Mouse (Mus musculus) neural tube, embryonic 12.5 days (tissue): Measurements from ENCODE around the gene Med12. TPM values are rescaled to one million over a fixed set of nuclear protein-coding genes. Genes with fewer than 3 reads are reported as not detected.
"Not testable (repeated sequence)": the region's sequence is repeated elsewhere in the genome, so short reads cannot be mapped to it uniquely, and the experiment has no call there.

Source experiments
- ATAC-seq: fragments of 200-750 bp; cut with Nextera tagmentation; 2 replicates; pipeline ENCODE4 v1.8.0; 2017; ENCODE audit warnings: low read depth, mild to moderate bottlenecking, moderate TSS enrichment, moderate library complexity; ENCODE audit not compliant: low FRiP score
- H3K27ac ChIP-seq: fragments of 300-500 bp; sonication (generic); 2 replicates; pipeline ENCODE4 v1.5.1; 2016
- H3K27me3 ChIP-seq: fragments of 300-500 bp; sonication (generic); replicated peaks from 2 replicates; pipeline ENCODE4 v1.6.1; 2016; ENCODE audit warnings: mild to moderate bottlenecking
- H3K36me3 ChIP-seq: fragments of 300-500 bp; sonication (generic); 2 replicates; pipeline ENCODE4 v1.6.1; 2016; ENCODE audit warnings: mild to moderate bottlenecking
- H3K4me1 ChIP-seq: fragments of 300-500 bp; sonication (generic); 2 replicates; pipeline ENCODE4 v1.6.1; 2016
- H3K4me2 ChIP-seq: fragments of 300-500 bp; sonication (generic); replicated peaks from 2 replicates; pipeline ENCODE4 v1.6.1; 2016; ENCODE audit warnings: mild to moderate bottlenecking
- H3K4me3 ChIP-seq: fragments of 300-500 bp; sonication (generic); 2 replicates; pipeline ENCODE4 v1.5.1; 2016
- H3K9ac ChIP-seq: fragments of 300-500 bp; sonication (generic); 2 replicates; pipeline ENCODE4 v1.6.1; 2016; ENCODE audit warnings: mild to moderate bottlenecking
- H3K9me3 ChIP-seq: fragments of 300-500 bp; sonication (generic); 2 replicates; pipeline ENCODE4 v1.6.1; 2016; ENCODE audit warnings: mild to moderate bottlenecking
- WGBS: fragments of 180-500 bp; shearing (Covaris S2); methylation state at CpG from one replicate; pipeline ENCODE4 v1.1.7; 2016; 5-methylcytosine and 5-hydroxymethylcytosine counted together
- polyA plus RNA-seq: library from polyadenylated mRNA; unstranded; fragments of >200 nt; fragmentation: Nextera tagmentation; extraction: Ambion mirVana; gene quantifications from 2 replicates; pipeline ENCODE4 v1.2.1, GENCODE M21; 2016

Gene Med12
- polyA plus RNA-seq, 1 experiment from 2014 or later, result 40.2 TPM

- H3K9me3 ChIP-seq, result no peaks in the 10 kb centered on the region
- H3K27me3 ChIP-seq, result 0 out of 2 replicates have a peak, but pooled peaks cover 3% of the 10 kb centered on the region
- peaks cover 7% of the 10 kb centered on the region; the same call in 1 of the 2 replicates for H3K36me3 ChIP-seq
- 93% methylated on average over 5 of the region's 5 CpGs for WGBS
- H3K4me2 ChIP-seq, result no peak overlapping the region
- no peak overlapping the region for H3K4me3 ChIP-seq
- ATAC-seq, result no peak
- peaks cover 2% of the 10 kb centered on the region; the same call in 1 of the 2 replicates for H3K4me1 ChIP-seq
- H3K27ac ChIP-seq, result no peak overlapping the region
- no peak overlapping the region for H3K9ac ChIP-seq
These were observed 35.5 kb downstream of the Med12 start for GRCm38 (mm10) chrX:101309299-101309698.

GRCm38 (mm10) chrX:101313625-101314359 is 40.0 kb downstream of the Med12 start:
- H3K9me3 ChIP-seq, result no peaks in the 10 kb centered on the region
- ATAC-seq, result 0 out of 2 replicates have a peak, but pooled peaks have one; percentile 7
- no peaks in the 10 kb centered on the region for H3K27me3 ChIP-seq
- H3K4me1 ChIP-seq, result peaks cover 2% of the 10 kb centered on the region; the same call in 1 of the 2 replicates
- no peak overlapping the region for H3K9ac ChIP-seq
- H3K4me3 ChIP-seq, result no peak overlapping the region
- H3K36me3 ChIP-seq, result peaks cover 20% of the 10 kb centered on the region; the same call in 1 of the 2 replicates
- H3K4me2 ChIP-seq, result no peak overlapping the region
- WGBS, result 40% methylated on average over 6 of the region's 6 CpGs
- no peak overlapping the region for H3K27ac ChIP-seq

DNA sequence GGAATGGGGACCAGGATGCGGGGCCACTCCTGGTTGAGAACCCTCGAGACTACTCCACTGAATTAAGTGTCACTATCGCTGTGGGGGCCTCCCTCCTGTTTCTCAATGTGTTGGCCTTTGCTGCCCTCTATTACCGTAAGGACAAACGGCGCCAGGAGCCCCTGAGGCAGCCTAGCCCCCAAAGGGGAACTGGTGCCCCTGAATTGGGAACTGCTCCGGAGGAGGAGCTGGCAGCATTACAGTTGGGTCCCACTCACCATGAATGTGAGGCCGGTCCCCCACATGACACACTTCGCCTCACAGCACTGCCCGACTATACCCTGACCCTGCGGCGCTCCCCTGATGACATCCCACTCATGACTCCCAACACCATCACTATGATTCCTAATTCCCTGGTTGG is 45.9 kb downstream of the Med12 start:
- ATAC-seq, result no peak
- 92% methylated on average over 12 of the region's 12 CpGs for WGBS
- H3K4me1 ChIP-seq, result no peaks in the 10 kb centered on the region
- H3K9ac ChIP-seq, result no peak overlapping the region
- H3K27me3 ChIP-seq, result no peaks in the 10 kb centered on the region
- no peaks in the 10 kb centered on the region for H3K9me3 ChIP-seq
- no peak overlapping the region for H3K4me3 ChIP-seq
- no peak overlapping the region for H3K4me2 ChIP-seq
- peaks cover 23% of the 10 kb centered on the region for H3K36me3 ChIP-seq
- no peak overlapping the region for H3K27ac ChIP-seq

DNA sequence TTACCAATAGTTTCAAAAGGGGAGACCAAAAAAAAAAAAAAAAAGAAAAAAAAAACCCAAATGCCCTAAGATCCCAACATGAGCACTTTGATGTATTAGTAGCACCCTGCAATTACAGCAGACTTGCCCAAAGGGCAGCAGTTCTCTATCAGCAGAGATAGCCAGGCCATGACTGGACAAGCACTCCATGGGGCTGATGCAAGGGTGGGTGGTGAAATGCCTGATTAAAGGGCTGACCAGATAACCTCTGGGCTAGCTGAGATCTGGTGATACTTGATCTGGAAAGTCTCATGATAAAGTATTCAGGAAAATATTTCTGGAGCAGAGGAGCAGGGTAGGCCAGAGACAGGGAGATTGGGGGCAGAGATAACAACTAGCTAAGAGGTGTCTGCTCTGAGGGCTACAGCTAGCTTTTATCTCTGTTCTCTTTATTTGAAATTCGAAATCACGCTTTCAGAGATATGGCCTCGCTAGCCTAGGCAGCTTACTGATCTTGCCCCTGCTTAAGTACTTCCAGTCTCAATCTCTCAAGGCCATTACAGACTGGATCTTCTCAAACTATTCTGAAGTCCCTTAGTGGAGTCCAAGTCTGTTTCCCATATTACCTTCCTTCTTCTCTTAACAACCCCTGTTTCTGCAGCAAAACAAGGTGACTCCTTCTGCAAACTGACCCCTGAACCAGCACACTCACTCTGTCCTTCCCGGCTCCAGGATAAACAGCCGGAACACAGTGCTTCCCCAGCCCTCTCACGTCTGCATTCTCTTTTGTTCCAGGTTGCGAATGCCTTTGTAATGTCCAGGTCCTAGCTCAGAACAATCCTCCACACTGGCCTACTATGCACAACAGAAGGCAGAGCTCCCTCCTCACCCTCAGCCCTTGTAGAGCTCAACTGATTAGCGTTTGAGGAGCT is 52.4 kb downstream of the Med12 start:
- no peak overlapping the region for H3K4me3 ChIP-seq
- H3K27me3 ChIP-seq, result no peaks in the 10 kb centered on the region
- no peaks in the 10 kb centered on the region for H3K9me3 ChIP-seq
- H3K36me3 ChIP-seq, result no peaks in the 10 kb centered on the region
- no peak overlapping the region for H3K9ac ChIP-seq
- no peak overlapping the region for H3K4me2 ChIP-seq
- H3K27ac ChIP-seq, result no peak overlapping the region
- H3K4me1 ChIP-seq, result no peaks in the 10 kb centered on the region
- WGBS, result 62% methylated on average over 8 of the region's 8 CpGs
- no peak for ATAC-seq

DNA sequence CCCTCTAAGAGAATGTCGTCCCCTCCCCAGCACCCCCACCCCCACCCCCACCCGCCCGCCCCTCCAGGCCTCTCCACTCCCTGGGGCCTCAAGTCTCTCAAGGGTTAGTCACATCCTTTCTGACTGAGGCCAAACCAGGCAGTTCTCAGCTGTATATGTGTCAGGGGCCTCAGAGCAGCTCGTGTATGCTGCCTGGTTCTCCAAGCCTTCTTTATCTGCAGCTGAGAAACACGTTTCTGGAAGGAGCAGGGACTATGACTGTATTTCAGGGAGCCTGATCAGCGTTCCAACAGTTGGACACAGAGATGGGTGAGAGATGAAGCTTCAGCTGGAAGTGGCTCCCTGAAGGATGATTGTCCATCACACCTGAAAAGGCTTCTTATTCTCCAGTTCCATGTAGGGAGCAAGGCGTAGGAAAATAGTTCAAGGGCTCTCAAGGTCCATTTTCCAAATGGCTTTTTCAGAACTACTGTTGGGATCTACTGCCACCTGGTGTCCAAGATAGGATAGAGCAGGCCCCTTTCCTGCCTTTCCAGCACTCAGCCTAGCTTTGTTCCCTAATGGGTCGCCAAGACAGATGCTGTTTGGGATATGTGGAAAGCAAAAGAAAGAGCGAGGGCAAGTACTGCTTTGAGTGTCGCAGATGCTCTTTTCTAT is 55.7 kb downstream of the Med12 start:
- H3K4me3 ChIP-seq, result no peak overlapping the region
- H3K27ac ChIP-seq, result no peak overlapping the region
- H3K36me3 ChIP-seq, result no peaks in the 10 kb centered on the region
- H3K27me3 ChIP-seq, result no peaks in the 10 kb centered on the region
- no peaks in the 10 kb centered on the region for H3K9me3 ChIP-seq
- ATAC-seq, result no peak
- 22% methylated on average over 10 of the region's 10 CpGs for WGBS
- H3K9ac ChIP-seq, result no peak overlapping the region
- H3K4me1 ChIP-seq, result no peaks in the 10 kb centered on the region
- H3K4me2 ChIP-seq, result peak overlapping the region; percentile 20; the same call in 1 of the 2 replicates

- WGBS, result 47% methylated on average over 9 of the region's 9 CpGs
- H3K27ac ChIP-seq, result peak overlapping the region; percentile 57; the same call in 1 of the 2 replicates
- no peaks in the 10 kb centered on the region for H3K4me1 ChIP-seq
- H3K9me3 ChIP-seq, result no peaks in the 10 kb centered on the region
- no peak overlapping the region for H3K9ac ChIP-seq
- H3K4me3 ChIP-seq, result peak overlapping the region; percentile 14; the same call in 1 of the 2 replicates
- no peaks in the 10 kb centered on the region for H3K27me3 ChIP-seq
- peak overlapping the region; percentile 53 for H3K4me2 ChIP-seq
- H3K36me3 ChIP-seq, result no peaks in the 10 kb centered on the region
- peak; percentile 27; the same call in 1 of the 2 replicates for ATAC-seq
These were observed 58.2 kb downstream of the Med12 start for GRCm38 (mm10) chrX:101332031-101332374.

- no peaks in the 10 kb centered on the region for H3K4me1 ChIP-seq
- no peaks in the 10 kb centered on the region for H3K9me3 ChIP-seq
- H3K27me3 ChIP-seq, result no peaks in the 10 kb centered on the region
- H3K4me2 ChIP-seq, result peak overlapping the region; percentile 56
- WGBS, result 21% methylated on average over 43 of the region's 49 CpGs
- peak overlapping the region; percentile 31 for H3K4me3 ChIP-seq
- peak overlapping the region; percentile 57; the same call in 1 of the 2 replicates for H3K27ac ChIP-seq
- peak overlapping the region; percentile 29; the same call in 1 of the 2 replicates for H3K9ac ChIP-seq
- H3K36me3 ChIP-seq, result no peaks in the 10 kb centered on the region
- peak; percentile 97 for ATAC-seq
These were observed 58.8 kb downstream of the Med12 start for GRCm38 (mm10) chrX:101332375-101333211.

DNA sequence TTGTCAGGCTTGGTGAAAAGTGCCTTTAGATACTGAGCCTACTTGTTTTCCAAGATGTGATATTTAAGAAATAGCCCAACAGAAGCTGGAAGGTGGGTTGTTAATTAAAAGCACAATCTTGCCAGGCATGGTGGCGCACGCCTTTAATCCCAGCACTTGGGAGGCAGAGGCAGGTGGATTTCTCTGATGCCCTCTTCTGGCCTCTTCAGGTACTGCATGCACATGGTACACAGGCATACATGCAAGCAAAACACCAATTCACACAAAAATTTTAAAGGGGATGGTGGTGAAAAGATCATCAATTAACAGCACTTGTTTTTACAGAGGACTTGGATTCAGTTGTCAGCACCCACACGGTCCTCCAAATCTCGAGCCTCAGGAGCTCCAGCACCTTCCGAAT is 60.8 kb downstream of the Med12 start:
- no peak overlapping the region for H3K4me3 ChIP-seq
- H3K27ac ChIP-seq, result no peak overlapping the region
- ATAC-seq, result no peak
- no peak overlapping the region for H3K4me2 ChIP-seq
- H3K9ac ChIP-seq, result no peak overlapping the region
- no peaks in the 10 kb centered on the region for H3K4me1 ChIP-seq
- H3K36me3 ChIP-seq, result no peaks in the 10 kb centered on the region
- WGBS, result 95% methylated on average over 5 of the region's 5 CpGs
- H3K27me3 ChIP-seq, result no peaks in the 10 kb centered on the region
- no peaks in the 10 kb centered on the region for H3K9me3 ChIP-seq

GRCm38 (mm10) chrX:101338666-101339065 is 64.8 kb downstream of the Med12 start:
- Histone ChIP-seq H3K9ac (no peak overlapping the region), H3K9me3 (no peaks in the 10 kb centered on the region), H3K4me1 (no peaks in the 10 kb centered on the region), H3K4me2 (no peak overlapping the region), H3K27me3 (no peaks in the 10 kb centered on the region), H3K4me3 (no peak overlapping the region), H3K36me3 (no peaks in the 10 kb centered on the region), H3K27ac (no peak overlapping the region)
- ATAC-seq, result no peak
- WGBS, result 51% methylated on average over 4 of the region's 4 CpGs

GRCm38 (mm10) chrX:101342837-101343236 is 69.0 kb downstream of the Med12 start:
- H3K4me3 ChIP-seq, H3K9ac ChIP-seq, ATAC-seq, H3K4me1 ChIP-seq, H3K4me2 ChIP-seq, H3K9me3 ChIP-seq, H3K36me3 ChIP-seq, H3K27me3 ChIP-seq, H3K27ac ChIP-seq: not testable (repeated sequence)
- 74% methylated on average over 2 of the region's 2 CpGs for WGBS

- H3K9ac ChIP-seq, result no peak overlapping the region
- no peaks in the 10 kb centered on the region for H3K27me3 ChIP-seq
- H3K4me1 ChIP-seq, result no peaks in the 10 kb centered on the region
- no peaks in the 10 kb centered on the region for H3K36me3 ChIP-seq
- WGBS, result 87% methylated on average over 2 of the region's 2 CpGs
- H3K4me2 ChIP-seq, result no peak overlapping the region
- H3K4me3 ChIP-seq, result no peak overlapping the region
- H3K9me3 ChIP-seq, result no peaks in the 10 kb centered on the region
- ATAC-seq, result no peak
- H3K27ac ChIP-seq, result no peak overlapping the region
These were observed 71.6 kb downstream of the Med12 start for GRCm38 (mm10) chrX:101345456-101345855.
